Mouse (Mus musculus): Measurements from ENCODE around the gene Trim80. TPM values are rescaled to one million over a fixed set of nuclear protein-coding genes. Genes with fewer than 3 reads are reported as not detected.
"Not testable (repeated sequence)": the region's sequence is repeated elsewhere in the genome, so short reads cannot be mapped to it uniquely, and the experiment has no call there.

Trim80 gene
- polyA plus RNA-seq, 1 experiment = 4.7 TPM

DNA sequence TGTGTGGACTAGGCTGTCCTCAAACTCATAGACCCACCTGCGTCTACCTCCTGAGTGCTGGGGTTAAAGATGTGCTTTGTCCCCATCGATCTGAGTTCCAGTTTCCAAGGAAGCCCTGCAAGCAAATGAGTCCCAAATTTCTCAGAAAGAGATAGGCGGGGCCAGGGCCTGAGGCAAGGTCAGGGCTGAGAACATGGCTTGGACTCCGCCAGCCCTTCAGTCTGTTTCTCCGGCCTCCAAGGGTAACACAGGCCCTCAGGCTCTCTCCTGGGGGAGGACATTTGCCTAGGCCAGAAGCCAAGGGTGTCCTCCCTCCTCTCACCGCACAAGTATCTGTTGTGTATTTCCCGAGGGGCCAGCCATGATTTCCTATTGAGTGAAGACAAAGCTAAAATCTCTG, 31.8 kb downstream of the Trim80 start:
- peaks cover 12% of the 10 kb centered on the region; the same call in 1 of the 2 replicates for H3K4me1 ChIP-seq (ENCODE audit: control insufficient read depth, insufficient read depth, insufficient read length, low read length)
- H3K27me3 ChIP-seq (ENCODE audit: control insufficient read depth, insufficient read depth, low read length) = no peaks in the 10 kb centered on the region
- no peak overlapping the region for H3K27ac ChIP-seq (ENCODE audit: insufficient read depth, low read depth, low read length)
- TF ChIP-seq POLR2A (IDR thresholded peaks at IDR 0.05; ENCODE audit: low read depth, low read length) = no peak
- no peak for TF ChIP-seq CTCF (IDR thresholded peaks at IDR 0.05; ENCODE audit: extremely low read depth, insufficient read length, insufficient replicate concordance, low read depth, low read length)
- WGBS = 82% methylated on average over 7 of the region's 7 CpGs
- H3K36me3 ChIP-seq (ENCODE audit: control insufficient read depth, insufficient read depth, low read length) = peaks cover 44% of the 10 kb centered on the region
- H3K4me3 ChIP-seq (ENCODE audit: low read depth, low read length) = no peak overlapping the region

GRCm38 (mm10) chr11:115473626-115474275, 33.4 kb downstream of the Trim80 start:
- H3K27ac ChIP-seq (ENCODE audit: insufficient read depth, low read depth, low read length) = peak overlapping the region; percentile 66

DNA sequence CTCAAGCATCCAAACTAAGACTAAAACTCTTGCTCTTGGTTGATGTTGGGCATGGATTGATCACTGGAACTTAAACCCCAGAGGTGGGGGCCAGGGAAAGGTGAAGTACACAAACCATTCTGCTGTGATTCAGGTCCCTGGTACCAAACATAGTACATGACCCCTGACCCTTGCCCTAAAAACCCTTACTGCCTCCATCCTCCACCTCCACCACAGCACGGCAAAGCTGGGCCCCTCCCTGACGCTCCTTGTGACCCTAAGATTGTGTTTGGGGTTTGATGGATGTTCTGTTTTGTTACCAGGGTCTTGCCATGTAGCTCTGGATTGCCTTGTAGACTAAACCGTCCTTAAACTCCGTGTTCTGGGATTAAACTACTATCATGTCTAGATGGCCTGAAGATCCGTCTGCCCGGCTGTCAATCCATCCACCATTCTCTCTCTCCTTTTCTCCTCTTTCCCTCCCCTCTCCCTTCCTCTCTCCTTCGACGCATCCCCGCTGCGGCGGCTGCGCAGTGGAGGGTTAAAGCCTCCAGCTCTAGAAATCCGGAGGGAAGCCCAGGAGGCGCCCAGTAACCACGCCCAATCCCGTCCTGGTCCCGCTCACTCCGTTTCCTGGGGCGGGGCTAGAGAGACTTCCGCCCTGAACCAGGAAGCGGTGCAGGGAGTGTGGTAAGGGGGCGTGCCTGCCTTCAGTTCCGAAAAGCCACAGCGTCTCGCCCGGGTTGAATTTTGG, 34.8 kb downstream of the Trim80 start, which contains the start of gene Armc7:
TSS of gene Armc7 (plus strand) at position 643 of the 733 bp plus-strand sequence.
- TF ChIP-seq CTCF (IDR thresholded peaks at IDR 0.05; ENCODE audit: extremely low read depth, insufficient read length, insufficient replicate concordance, low read depth, low read length) = no peak
- 0 out of 2 replicates have a peak, but pooled peaks have one; percentile 51 for TF ChIP-seq POLR2A (IDR thresholded peaks at IDR 0.05; ENCODE audit: low read depth, low read length)
- Histone ChIP-seq H3K27me3 (ENCODE audit: control insufficient read depth, insufficient read depth, low read length) (no peaks in the 10 kb centered on the region), H3K4me3 (ENCODE audit: low read depth, low read length) (peak within 1 kb of the TSS; percentile 79), H3K36me3 (ENCODE audit: control insufficient read depth, insufficient read depth, low read length) (peaks cover 32% of the 10 kb centered on the region), H3K4me1 (ENCODE audit: control insufficient read depth, insufficient read depth, insufficient read length, low read length) (peaks cover 12% of the 10 kb centered on the region; the same call in 1 of the 2 replicates), H3K27ac (ENCODE audit: insufficient read depth, low read depth, low read length) (peak within 1 kb of the TSS; percentile 56)
- 2% methylated on average over 26 of the region's 26 CpGs for WGBS

More at GRCm38 (mm10) chr11:115473626-115474275, 33.4 kb downstream of the Trim80 start:
- WGBS = 9% methylated on average over 15 of the region's 15 CpGs
- Histone ChIP-seq H3K27me3 (ENCODE audit: control insufficient read depth, insufficient read depth, low read length) (no peaks in the 10 kb centered on the region), H3K4me3 (ENCODE audit: low read depth, low read length) (peak overlapping the region; percentile 4; the same call in 1 of the 2 replicates), H3K36me3 (ENCODE audit: control insufficient read depth, insufficient read depth, low read length) (peaks cover 39% of the 10 kb centered on the region), H3K4me1 (ENCODE audit: control insufficient read depth, insufficient read depth, insufficient read length, low read length) (peaks cover 12% of the 10 kb centered on the region; the same call in 1 of the 2 replicates)
- TF ChIP-seq CTCF (IDR thresholded peaks at IDR 0.05; ENCODE audit: extremely low read depth, insufficient read length, insufficient replicate concordance, low read depth, low read length) = peak; percentile 89; the same call in 1 of the 2 replicates
- TF ChIP-seq POLR2A (IDR thresholded peaks at IDR 0.05; ENCODE audit: low read depth, low read length) = no peak

DNA sequence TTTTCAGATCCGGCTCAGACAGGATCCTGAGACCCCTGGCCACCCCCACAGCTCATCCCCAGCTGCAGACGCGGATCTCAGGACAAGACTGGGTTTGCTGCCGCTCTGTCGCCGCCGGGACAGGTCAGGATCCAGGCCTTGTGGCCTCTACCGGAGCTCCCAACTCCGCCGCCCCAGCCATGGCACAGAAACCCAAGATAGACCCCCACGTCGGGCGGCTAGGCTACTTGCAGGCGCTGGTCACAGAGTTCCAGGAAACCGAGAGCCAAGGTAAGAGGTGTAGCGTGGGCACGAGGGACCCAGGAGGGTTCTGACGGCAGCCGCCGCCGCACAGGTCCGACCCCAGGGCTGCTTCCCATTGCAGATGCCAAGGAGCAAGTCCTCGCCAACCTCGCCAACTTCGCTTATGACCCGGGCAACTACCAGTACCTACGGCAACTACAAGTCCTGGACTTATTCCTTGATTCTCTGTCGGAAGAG, 35.5 kb downstream of the Trim80 start:
- H3K4me3 ChIP-seq (ENCODE audit: low read depth, low read length) = peak overlapping the region; percentile 79
- H3K4me1 ChIP-seq (ENCODE audit: control insufficient read depth, insufficient read depth, insufficient read length, low read length) = peaks cover 12% of the 10 kb centered on the region; the same call in 1 of the 2 replicates
- TF ChIP-seq POLR2A (IDR thresholded peaks at IDR 0.05; ENCODE audit: low read depth, low read length) (no peak), CTCF (IDR thresholded peaks at IDR 0.05; ENCODE audit: extremely low read depth, insufficient read length, insufficient replicate concordance, low read depth, low read length) (no peak)
- H3K27ac ChIP-seq (ENCODE audit: insufficient read depth, low read depth, low read length) = peak overlapping the region; percentile 43
- no peaks in the 10 kb centered on the region for H3K27me3 ChIP-seq (ENCODE audit: control insufficient read depth, insufficient read depth, low read length)
- H3K36me3 ChIP-seq (ENCODE audit: control insufficient read depth, insufficient read depth, low read length) = peaks cover 31% of the 10 kb centered on the region
- WGBS = 2% methylated on average over 28 of the region's 28 CpGs

DNA sequence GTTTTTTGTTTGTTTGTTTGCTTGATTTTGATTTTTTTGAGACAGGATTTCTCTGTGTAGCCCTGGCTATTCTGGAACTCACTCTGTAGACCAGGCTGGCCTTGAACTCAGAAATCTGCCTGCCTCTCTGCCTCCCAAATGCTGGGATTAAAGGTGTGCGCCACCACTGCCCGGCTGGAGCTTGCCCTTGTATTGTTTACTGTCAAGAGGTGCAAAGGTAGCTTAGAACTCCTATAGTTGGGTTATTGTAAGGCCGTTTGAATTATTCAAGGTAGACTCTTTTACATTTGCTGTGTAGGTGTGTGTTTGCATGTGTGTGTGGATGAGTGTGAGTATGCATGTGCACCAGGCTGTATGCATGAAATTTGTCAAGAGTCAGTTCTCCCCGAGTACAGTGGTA, 36.3 kb downstream of the Trim80 start:
- Histone ChIP-seq H3K27ac (ENCODE audit: insufficient read depth, low read depth, low read length) (peak overlapping the region; percentile 60), H3K36me3 (ENCODE audit: control insufficient read depth, insufficient read depth, low read length) (peaks cover 30% of the 10 kb centered on the region), H3K4me1 (ENCODE audit: control insufficient read depth, insufficient read depth, insufficient read length, low read length) (peaks cover 12% of the 10 kb centered on the region; the same call in 1 of the 2 replicates), H3K4me3 (ENCODE audit: low read depth, low read length) (peak overlapping the region; percentile 79)
- WGBS = 46% methylated on average over 4 of the region's 4 CpGs
- not testable (repeated sequence) for H3K27me3 ChIP-seq (ENCODE audit: control insufficient read depth, insufficient read depth, low read length)

DNA sequence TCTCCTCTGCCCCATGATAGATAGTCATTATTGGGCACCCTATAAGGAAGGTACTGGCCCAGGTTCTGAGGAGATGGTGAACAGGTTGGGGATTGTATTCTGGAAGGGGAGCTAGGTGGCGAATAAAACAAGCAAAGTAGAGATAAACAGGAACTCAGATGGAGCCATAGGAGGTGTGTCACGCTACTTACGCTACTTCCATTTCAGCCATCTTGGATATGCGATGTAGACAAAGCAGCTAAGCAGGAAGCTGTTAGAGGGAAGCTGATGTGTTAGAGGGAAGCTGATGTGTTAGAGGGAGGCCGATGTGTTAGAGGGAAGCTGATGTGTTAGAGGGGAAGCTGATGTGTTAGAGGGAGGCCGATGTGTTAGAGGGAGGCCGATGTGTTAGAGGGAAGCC, 37.0 kb downstream of the Trim80 start:
- peaks cover 23% of the 10 kb centered on the region for H3K36me3 ChIP-seq (ENCODE audit: control insufficient read depth, insufficient read depth, low read length)
- not testable (repeated sequence) for H3K4me3 ChIP-seq (ENCODE audit: low read depth, low read length); H3K27me3 ChIP-seq (ENCODE audit: control insufficient read depth, insufficient read depth, low read length)
- H3K27ac ChIP-seq (ENCODE audit: insufficient read depth, low read depth, low read length) = peak overlapping the region; percentile 60
- 81% methylated on average over 7 of the region's 7 CpGs for WGBS
- peaks cover 12% of the 10 kb centered on the region; the same call in 1 of the 2 replicates for H3K4me1 ChIP-seq (ENCODE audit: control insufficient read depth, insufficient read depth, insufficient read length, low read length)

DNA sequence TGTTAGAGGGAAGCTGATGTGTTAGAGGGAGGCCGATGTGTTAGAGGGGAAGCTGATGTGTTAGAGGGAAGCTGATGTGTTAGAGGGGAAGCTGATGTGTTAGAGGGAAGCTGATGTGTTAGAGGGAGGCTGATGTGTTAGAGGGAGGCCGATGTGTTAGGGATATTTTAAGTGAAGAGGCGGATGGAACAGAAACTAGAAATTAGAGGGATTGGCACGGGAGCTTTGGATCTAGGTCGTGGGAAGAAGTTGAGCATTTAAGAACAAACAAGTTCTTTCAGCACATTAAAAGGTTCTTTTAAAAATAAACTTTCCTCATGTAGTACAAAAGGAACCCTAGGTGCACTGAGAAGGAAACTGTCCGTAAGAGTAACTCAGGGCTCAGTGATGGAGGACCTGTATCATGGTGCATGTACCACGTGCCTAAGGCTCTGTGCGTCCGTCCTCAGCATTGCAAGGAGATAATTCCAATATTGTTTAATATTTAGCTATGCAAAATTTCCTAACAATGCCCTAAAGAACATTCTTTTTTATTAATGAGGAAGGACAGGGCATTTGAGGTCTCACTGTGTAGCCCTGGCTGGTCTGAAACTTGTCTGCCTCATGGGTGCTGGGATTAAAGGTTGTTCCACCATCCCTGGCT, 38.1 kb downstream of the Trim80 start:
- Histone ChIP-seq H3K36me3 (ENCODE audit: control insufficient read depth, insufficient read depth, low read length) (peaks cover 13% of the 10 kb centered on the region), H3K27me3 (ENCODE audit: control insufficient read depth, insufficient read depth, low read length) (no peaks in the 10 kb centered on the region), H3K4me3 (ENCODE audit: low read depth, low read length) (no peak overlapping the region), H3K27ac (ENCODE audit: insufficient read depth, low read depth, low read length) (no peak overlapping the region), H3K4me1 (ENCODE audit: control insufficient read depth, insufficient read depth, insufficient read length, low read length) (peaks cover 9% of the 10 kb centered on the region; the same call in 1 of the 2 replicates)
- TF ChIP-seq CTCF (IDR thresholded peaks at IDR 0.05; ENCODE audit: extremely low read depth, insufficient read length, insufficient replicate concordance, low read depth, low read length) (no peak), POLR2A (IDR thresholded peaks at IDR 0.05; ENCODE audit: low read depth, low read length) (no peak)
- WGBS = 82% methylated on average over 9 of the region's 9 CpGs

Data from small intestine, adult 2 months (tissue).